Mouse (Mus musculus) heart, adult 2 months (tissue): Measurements from ENCODE around the gene Gm6367. TPM values are rescaled to one million over a fixed set of nuclear protein-coding genes. Genes with fewer than 3 reads are reported as not detected.
"Not testable (repeated sequence)": the region's sequence is repeated elsewhere in the genome, so short reads cannot be mapped to it uniquely, and the experiment has no call there.

Experiments used
- DNase-seq, 2 experiments: peaks; one replicate each; pipeline ENCODE4 v3.0.0; 2021
- H3K27ac ChIP-seq: fragments of 200-600 bp; 2 replicates; pipeline ENCODE4 v1.8.1; 2022
- H3K27me3 ChIP-seq: fragments of 200-500 bp; 2 replicates; pipeline ENCODE4 v1.6.1; 2012; ENCODE audit warnings: mild to moderate bottlenecking, low read length, inconsistent platforms, mixed read lengths; ENCODE audit not compliant: control insufficient read depth, insufficient read depth
- H3K36me3 ChIP-seq: fragments of 200-500 bp; 2 replicates; pipeline ENCODE4 v1.6.1; 2012; ENCODE audit warnings: low read length, inconsistent platforms; ENCODE audit not compliant: control insufficient read depth, insufficient read depth
- H3K4me1 ChIP-seq: fragments of 200-500 bp; 2 replicates; pipeline ENCODE4 v1.6.1; 2011; ENCODE audit warnings: low read length; ENCODE audit not compliant: control insufficient read depth, insufficient read depth
- H3K4me3 ChIP-seq: fragments of 200-600 bp; 2 replicates; pipeline ENCODE4 v1.8.1; 2022
- H3K79me2 ChIP-seq: fragments of 200-500 bp; replicated peaks from 2 replicates; pipeline ENCODE4 v1.6.1; 2012; ENCODE audit warnings: mild to moderate bottlenecking, inconsistent platforms, low read length, moderate library complexity, mixed read lengths; ENCODE audit not compliant: control insufficient read depth, insufficient read depth
- H3K9ac ChIP-seq: fragments of 200-500 bp; 2 replicates; pipeline ENCODE4 v1.6.1; 2012; ENCODE audit warnings: low read depth, mild to moderate bottlenecking, control low read depth, inconsistent platforms, low read length, mixed read lengths
- WGBS: fragments of 180-500 bp; shearing (Covaris S2); methylation state at CpG from one replicate; pipeline ENCODE4 v1.1.7; 2018; 5-methylcytosine and 5-hydroxymethylcytosine counted together
- intact Hi-C: fragments of 180-260 bp; cut with DNase I; formaldehyde crosslinking; loops from one replicate; pipeline ENCODE4 v1.15.1; 2025
- long read RNA-seq: library from polyadenylated mRNA; stranded (forward); transcript quantifications from one replicate; pipeline ENCODE4 v2.0.0, GENCODE M21; 2021
- polyA plus RNA-seq: library from polyadenylated mRNA; depleted of rRNA; stranded (reverse); fragments of >200 nt; gene quantifications from 2 replicates; pipeline ENCODE4 v1.2.3, GENCODE M21; 2012; rRNA removed
- total RNA-seq, 2 experiments: library from RNA; stranded (reverse); gene quantifications; 2 replicates each; pipeline ENCODE4 v1.2.3; 2021

Gm6367 gene
- total RNA-seq = not detected
- polyA plus RNA-seq = not detected in 2 replicates
- long read RNA-seq = 0 reads

- intact Hi-C loops, H3K9ac ChIP-seq, H3K36me3 ChIP-seq, H3K4me1 ChIP-seq, H3K27ac ChIP-seq, H3K79me2 ChIP-seq, DNase-seq, H3K27me3 ChIP-seq, H3K4me3 ChIP-seq: not testable (repeated sequence)
- WGBS = no CpG with 5 or more reads among the region's 2 CpGs
Measured at GRCm38 (mm10) chr5:94988326-94988725, at the start of gene Gm6367. TSS of gene Gm6367 (plus strand) at chr5:94988626.

Other genes starting within 250 kb of the Gm6367 start
- not detected for gene Gm3183, start 123.2 kb upstream of the Gm6367 start, total RNA-seq
- gene Gm3183, start 123.2 kb upstream of the Gm6367 start, polyA plus RNA-seq = not detected in 2 replicates
- not detected for gene Gm7942, start 118.3 kb downstream of the Gm6367 start, total RNA-seq
- gene Gm7942, start 118.3 kb downstream of the Gm6367 start, polyA plus RNA-seq = not detected in 2 replicates
- gene Gm16513, start 194.0 kb downstream of the Gm6367 start, total RNA-seq = not detected
- gene Gm16513, start 194.0 kb downstream of the Gm6367 start, polyA plus RNA-seq = not detected in 2 replicates